Mouse (Mus musculus) lung, embryonic 14.5 days (tissue): ENCODE data around the gene Pole. TPM values are rescaled to one million over a fixed set of nuclear protein-coding genes. Genes with fewer than 3 reads are reported as not detected.

Experiments used
- ATAC-seq: fragments of 200-750 bp; cut with Nextera tagmentation; 2 replicates; pipeline ENCODE4 v1.8.0; 2017; ENCODE audit warnings: mild to moderate bottlenecking, moderate TSS enrichment, moderate library complexity; ENCODE audit not compliant: insufficient read depth
- DNase-seq: peaks from one replicate; pipeline ENCODE4 v3.0.0-alpha.2; 2015
- H3K27ac ChIP-seq: fragments of 300-500 bp; sonication (generic); 2 replicates; pipeline ENCODE4 v1.5.1; 2014; ENCODE audit warnings: low read depth, mild to moderate bottlenecking, moderate library complexity
- H3K27me3 ChIP-seq: fragments of 300-500 bp; sonication (generic); 2 replicates; pipeline ENCODE4 v1.6.1; 2014; ENCODE audit warnings: low read length, control low read depth; ENCODE audit not compliant: insufficient read depth
- H3K36me3 ChIP-seq: fragments of 300-500 bp; sonication (generic); 2 replicates; pipeline ENCODE4 v1.6.1; 2014; ENCODE audit warnings: control low read depth; ENCODE audit not compliant: insufficient read depth
- H3K4me1 ChIP-seq: fragments of 300-500 bp; sonication (generic); 2 replicates; pipeline ENCODE4 v1.6.1; 2014; ENCODE audit warnings: antibody characterized with exemption, control low read depth; ENCODE audit not compliant: insufficient read depth
- H3K4me2 ChIP-seq: fragments of 300-500 bp; sonication (generic); 2 replicates; pipeline ENCODE4 v1.6.1; 2014; ENCODE audit warnings: mild to moderate bottlenecking
- H3K4me3 ChIP-seq: fragments of 300-500 bp; sonication (generic); 2 replicates; pipeline ENCODE4 v1.5.1; 2014; ENCODE audit warnings: low read depth, low read length
- H3K9ac ChIP-seq: fragments of 300-500 bp; sonication (generic); 2 replicates; pipeline ENCODE4 v1.6.1; 2014
- H3K9me3 ChIP-seq: fragments of 300-500 bp; sonication (generic); 2 replicates; pipeline ENCODE4 v1.6.1; 2016; ENCODE audit warnings: low read depth, low read length, control low read depth
- CTCF ChIP-seq: IDR thresholded peaks from 2 replicates; pipeline ENCODE4 v1.5.1; 2016; ENCODE audit warnings: antibody characterized with exemption, low read depth
- WGBS: fragments of 180-500 bp; shearing (Covaris S2); extraction: QIAGEN DNeasy Blood & Tissue Kit; methylation state at CpG from one replicate; pipeline ENCODE4 v1.1.7; 2014; 5-methylcytosine and 5-hydroxymethylcytosine counted together
- polyA plus RNA-seq: library from polyadenylated mRNA; unstranded; fragments of >200 nt; fragmentation: Nextera tagmentation; extraction: Ambion mirVana; gene quantifications from 2 replicates; pipeline ENCODE4 v1.2.1, GENCODE M21; 2014

Gene Pole
- polyA plus RNA-seq, 1 experiment from 2014 or later: 44.9 TPM

DNA sequence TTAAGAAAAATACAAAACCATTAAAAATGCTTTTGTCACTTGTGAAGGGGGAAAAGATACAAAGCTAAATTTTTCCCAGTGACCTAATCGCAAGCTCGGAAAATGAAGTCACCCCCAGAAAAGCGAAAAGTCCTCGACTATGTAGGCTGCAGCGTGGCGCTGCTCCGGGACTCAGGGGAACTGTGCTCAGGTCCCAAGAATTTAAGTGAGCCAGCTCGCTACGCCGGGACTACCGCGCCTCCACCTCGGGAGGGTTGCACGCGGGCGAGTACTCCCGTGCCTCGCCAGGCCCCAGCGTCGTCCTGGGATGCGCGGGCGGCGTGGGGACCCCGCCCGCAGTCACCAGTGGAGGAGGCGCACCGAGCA is 76.7 kb downstream of the Pole start:
- H3K27me3 ChIP-seq: no peaks in the 10 kb centered on the region
- H3K27ac ChIP-seq: no peak overlapping the region
- H3K36me3 ChIP-seq: peaks cover 14% of the 10 kb centered on the region
- H3K4me1 ChIP-seq: no peaks in the 10 kb centered on the region
- H3K4me2 ChIP-seq: peak overlapping the region; percentile 91
- under 1% methylated on average over 28 of the region's 28 CpGs for WGBS
- peak overlapping the region; percentile 55 for H3K9ac ChIP-seq
- no peak for TF ChIP-seq CTCF
- DNase-seq: no peak
- no peaks in the 10 kb centered on the region for H3K9me3 ChIP-seq
- no peak; the same call in 1 of the 2 replicates for ATAC-seq
- peak overlapping the region; percentile 51 for H3K4me3 ChIP-seq

DNA sequence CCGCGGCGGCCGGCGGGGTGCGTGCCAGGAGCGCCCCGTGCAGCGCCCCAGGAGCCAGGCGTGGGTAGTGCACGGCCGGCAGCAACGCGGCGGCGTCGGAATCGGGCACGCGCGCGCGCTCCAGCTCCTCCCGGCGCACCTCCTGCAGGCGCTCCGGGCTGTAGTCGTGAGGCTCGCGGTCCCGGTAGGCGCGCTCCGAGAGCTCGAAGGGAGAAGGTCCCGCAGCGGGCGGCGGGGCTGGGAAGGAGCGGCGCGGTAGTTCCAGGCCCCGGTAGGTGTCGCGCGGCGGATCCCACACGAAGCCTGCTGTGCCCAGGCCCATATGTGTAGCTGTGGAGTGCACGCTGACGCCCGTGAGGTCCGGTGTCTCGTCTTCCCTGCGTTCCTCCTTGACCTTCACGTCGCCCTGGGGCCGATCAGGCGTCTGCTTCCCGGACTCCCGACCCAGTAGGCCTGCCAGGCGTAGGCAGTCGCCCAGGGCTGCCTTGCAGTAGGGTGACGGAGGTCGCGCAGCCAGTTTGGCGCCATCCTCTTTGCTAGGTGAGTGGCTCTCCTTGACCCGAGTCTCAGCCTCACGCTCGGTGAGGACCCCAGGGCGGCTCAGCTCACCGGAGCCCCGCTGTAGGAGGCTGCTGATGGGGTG is 77.2 kb downstream of the Pole start:
- Histone ChIP-seq H3K4me1 (no peaks in the 10 kb centered on the region), H3K27ac (no peak overlapping the region), H3K36me3 (peaks cover 17% of the 10 kb centered on the region), H3K4me3 (peak overlapping the region; percentile 51), H3K27me3 (no peaks in the 10 kb centered on the region), H3K9ac (peak overlapping the region; percentile 55), H3K4me2 (peak overlapping the region; percentile 91), H3K9me3 (no peaks in the 10 kb centered on the region)
- DNase-seq (peak; percentile 89), ATAC-seq (peak; percentile 91)
- no peak for TF ChIP-seq CTCF
- WGBS: 2% methylated on average over 62 of the region's 72 CpGs

DNA sequence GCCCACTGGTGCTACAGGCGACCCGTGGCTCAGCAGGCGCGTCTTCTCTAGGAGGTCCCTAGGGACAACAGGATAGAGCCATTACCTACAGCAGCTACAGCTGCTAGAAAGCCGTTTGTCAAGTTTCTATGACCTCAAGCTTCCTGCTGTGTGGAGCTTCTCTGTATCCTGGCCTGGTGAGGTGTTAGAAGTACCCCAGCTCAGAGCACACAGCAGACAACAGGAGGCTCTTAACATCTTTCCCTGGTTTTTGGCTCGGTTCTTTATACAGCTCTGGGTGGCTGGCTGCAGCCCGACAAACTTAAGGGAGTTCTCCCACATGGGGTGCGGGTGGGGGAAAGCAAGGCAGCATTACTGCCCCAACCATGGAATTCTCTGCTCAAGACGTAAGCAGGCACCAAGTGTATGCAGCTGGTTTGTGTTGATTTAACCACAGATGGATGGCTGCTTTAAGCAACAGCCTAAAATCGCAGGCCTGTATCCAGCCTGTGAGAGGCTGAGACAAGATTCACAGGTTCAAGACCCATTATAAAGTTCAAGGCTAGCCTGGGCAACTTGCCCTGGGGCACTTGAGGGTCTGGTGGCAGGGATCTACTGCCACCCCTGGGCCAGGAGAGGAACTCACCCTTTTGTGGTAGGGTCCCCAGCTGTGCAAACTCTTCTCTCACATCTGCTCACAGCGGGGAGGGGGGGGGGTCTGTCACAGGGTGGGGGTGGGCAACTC is 77.9 kb downstream of the Pole start:
- ATAC-seq (no peak; the same call in 1 of the 2 replicates), DNase-seq (peak; percentile 24)
- H3K9ac ChIP-seq: peak overlapping the region; percentile 55; the same call in 1 of the 2 replicates
- H3K4me1 ChIP-seq: no peaks in the 10 kb centered on the region
- WGBS: 36% methylated on average over 11 of the region's 11 CpGs
- H3K27me3 ChIP-seq: no peaks in the 10 kb centered on the region
- peaks cover 19% of the 10 kb centered on the region for H3K36me3 ChIP-seq
- peak overlapping the region; percentile 51 for H3K4me3 ChIP-seq
- H3K4me2 ChIP-seq: peak overlapping the region; percentile 91
- H3K27ac ChIP-seq: no peak overlapping the region; the same call in 1 of the 2 replicates
- TF ChIP-seq CTCF: peak; percentile 23; the same call in 1 of the 2 replicates
- H3K9me3 ChIP-seq: no peaks in the 10 kb centered on the region

DNA sequence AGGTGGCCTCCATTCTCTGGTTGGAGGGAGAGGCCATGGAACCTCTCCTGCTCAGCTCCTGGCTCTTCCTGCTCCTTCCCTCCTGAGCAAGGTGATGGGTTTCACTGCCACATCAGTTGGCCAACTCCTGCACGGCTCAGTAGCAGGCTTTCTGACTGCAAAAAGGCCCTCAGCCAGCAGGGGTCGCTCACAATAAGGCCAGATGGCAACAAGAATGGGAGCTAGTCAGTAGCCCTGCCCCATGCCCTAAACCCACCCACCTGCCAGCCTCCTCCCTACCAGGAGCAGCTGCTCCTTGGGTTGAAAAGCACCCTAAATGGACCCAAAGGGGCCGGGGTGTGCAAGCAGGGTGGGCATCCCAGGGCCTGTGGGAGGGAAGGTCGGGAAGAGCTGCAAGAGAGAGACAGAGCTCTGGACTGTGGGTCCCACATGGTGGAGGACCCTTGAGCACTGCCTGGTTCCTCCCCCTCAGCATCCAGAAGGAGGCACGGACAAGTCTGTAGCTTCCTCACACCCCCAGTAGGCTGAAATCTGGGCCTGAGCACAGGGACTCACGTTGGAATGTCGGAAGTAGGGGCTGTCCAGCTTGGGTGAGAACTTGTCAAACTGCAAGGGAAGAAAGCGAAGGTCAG is 90.8 kb downstream of the Pole start:
- ATAC-seq: no peak
- H3K4me1 ChIP-seq: no peaks in the 10 kb centered on the region
- H3K27ac ChIP-seq: no peak overlapping the region
- no peak overlapping the region for H3K4me3 ChIP-seq
- H3K36me3 ChIP-seq: peaks cover 47% of the 10 kb centered on the region
- no peak overlapping the region for H3K9ac ChIP-seq
- no peak overlapping the region for H3K4me2 ChIP-seq
- WGBS: 42% methylated on average over 8 of the region's 8 CpGs
- peak; percentile 81 for DNase-seq
- no peaks in the 10 kb centered on the region for H3K9me3 ChIP-seq
- H3K27me3 ChIP-seq: no peaks in the 10 kb centered on the region
- TF ChIP-seq CTCF: peak; percentile 87

DNA sequence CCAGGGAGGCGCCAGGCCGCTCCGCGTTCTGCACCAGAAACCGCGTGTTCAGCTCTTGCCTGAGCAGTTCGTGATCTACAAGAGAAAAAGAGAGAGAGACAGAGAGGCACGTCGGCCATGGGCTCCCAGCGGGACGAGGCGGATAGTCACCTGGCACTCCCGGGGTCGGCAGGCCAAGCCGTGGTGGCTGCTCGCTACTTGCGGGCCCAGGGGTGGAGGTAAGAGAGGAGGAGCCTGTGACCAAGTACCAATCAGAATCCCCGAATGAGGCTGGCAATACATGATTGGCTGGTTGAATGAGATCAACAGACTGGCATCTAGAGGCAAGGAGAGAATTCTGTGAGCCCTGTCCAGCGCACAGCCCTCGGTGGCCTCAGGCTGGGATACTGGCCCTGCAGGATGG is 92.1 kb downstream of the Pole start:
- Histone ChIP-seq H3K27me3 (no peaks in the 10 kb centered on the region), H3K4me1 (no peaks in the 10 kb centered on the region), H3K9ac (no peak overlapping the region), H3K4me2 (no peak overlapping the region), H3K9me3 (no peaks in the 10 kb centered on the region), H3K36me3 (peaks cover 47% of the 10 kb centered on the region), H3K27ac (no peak overlapping the region), H3K4me3 (no peak overlapping the region)
- ATAC-seq (peak; percentile 70), DNase-seq (peak; percentile 28)
- 44% methylated on average over 20 of the region's 20 CpGs for WGBS
- TF ChIP-seq CTCF: no peak

DNA sequence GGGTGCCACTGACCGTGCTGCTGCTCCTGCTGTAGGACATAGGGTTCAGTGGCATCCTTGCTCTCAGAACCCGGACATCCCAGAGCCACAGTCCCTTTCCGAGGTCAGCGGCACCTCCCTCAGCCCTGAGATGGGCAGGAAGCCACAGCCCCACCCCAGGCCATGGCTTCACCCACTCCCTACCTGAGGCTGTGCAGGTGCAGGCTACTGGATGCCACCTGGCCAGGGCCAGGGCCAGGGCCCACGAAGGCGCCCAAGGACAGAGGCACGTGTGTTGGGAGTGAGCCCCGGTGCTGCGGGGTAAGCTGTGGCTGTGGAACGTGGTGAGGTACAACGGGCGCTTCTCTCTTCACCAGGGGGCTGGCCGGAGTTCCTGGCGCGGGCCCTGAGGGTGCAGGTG is 93.0 kb downstream of the Pole start:
- no peaks in the 10 kb centered on the region for H3K4me1 ChIP-seq
- no peak overlapping the region for H3K27ac ChIP-seq
- H3K4me2 ChIP-seq: no peak overlapping the region
- no peak for TF ChIP-seq CTCF
- peaks cover 46% of the 10 kb centered on the region for H3K36me3 ChIP-seq
- WGBS: 84% methylated on average over 15 of the region's 15 CpGs
- no peaks in the 10 kb centered on the region for H3K27me3 ChIP-seq
- no peak overlapping the region for H3K9ac ChIP-seq
- ATAC-seq (no peak), DNase-seq (no peak)
- H3K9me3 ChIP-seq: no peaks in the 10 kb centered on the region
- no peak overlapping the region for H3K4me3 ChIP-seq

DNA sequence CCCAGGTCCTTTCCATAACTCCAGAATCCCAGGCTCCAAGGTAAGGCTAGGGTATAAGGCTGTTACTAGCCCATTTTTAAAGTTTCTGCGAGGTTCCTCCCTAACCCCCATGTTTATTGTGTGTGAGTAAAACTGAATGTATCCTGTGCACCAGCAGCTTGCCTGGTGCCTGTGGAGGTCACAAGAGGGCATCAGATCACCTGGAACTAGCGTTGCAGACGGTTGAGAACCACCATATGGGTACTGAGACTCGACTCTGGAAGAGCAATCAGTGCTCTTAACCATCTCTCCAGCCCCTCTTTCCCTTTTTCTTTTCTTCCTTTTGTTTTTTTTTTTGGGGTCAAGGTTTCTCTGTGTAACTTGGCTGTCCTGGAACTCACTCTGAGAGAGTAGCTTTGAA is 93.7 kb downstream of the Pole start:
- peaks cover 41% of the 10 kb centered on the region for H3K36me3 ChIP-seq
- no peak for DNase-seq

More for the DNA sequence above, 93.7 kb downstream of the Pole start:
- Histone ChIP-seq H3K4me2 (no peak overlapping the region), H3K9ac (no peak overlapping the region), H3K27ac (no peak overlapping the region), H3K4me1 (no peaks in the 10 kb centered on the region), H3K27me3 (no peaks in the 10 kb centered on the region), H3K4me3 (no peak overlapping the region), H3K9me3 (no peaks in the 10 kb centered on the region)
- ATAC-seq: no peak
- TF ChIP-seq CTCF: no peak
- 74% methylated on average over 4 of the region's 4 CpGs for WGBS
